Mouse (Mus musculus): ENCODE results near the gene Otoa. TPM values are rescaled to one million over a fixed set of nuclear protein-coding genes. Genes with fewer than 3 reads are reported as not detected.

Gene Otoa
- polyA plus RNA-seq, 2 experiments, result 0.01 TPM; not detected in 1

GRCm38 (mm10) chr7:121187201-121187786 lies 105.8 kb downstream of the Otoa start:
- Histone ChIP-seq H3K27ac (no peak overlapping the region), H3K27me3 (ENCODE audit: control insufficient read depth, insufficient read depth, low read length) (no peaks in the 10 kb centered on the region), H3K4me1 (replicated peaks; ENCODE audit: control insufficient read depth in 2 of 2, insufficient read depth in 2 of 2, low read length in 1 of 2) (no peaks in the 10 kb centered on the region), H3K9ac (replicated peaks) (no peak overlapping the region), H3K4me2 (ENCODE audit: low read depth) (no peak overlapping the region), H3K4me3 (ENCODE audit: insufficient read depth in 1 of 2, low read depth in 2 of 2, low read length in 2 of 2) (no peak overlapping the region), H3K9me3 (ENCODE audit: control insufficient read depth, low read length) (no peaks in the 10 kb centered on the region), H3K36me3 (replicated peaks; ENCODE audit: control insufficient read depth, insufficient read depth, low read depth) (no peaks in the 10 kb centered on the region)
- TF ChIP-seq EP300 (IDR thresholded peaks at IDR 0.05; ENCODE audit: low read depth), result no peak
- TF ChIP-seq CTCF (IDR thresholded peaks at IDR 0.05; ENCODE audit: low read depth), result no peak
- no peak for DNase-seq (ENCODE audit: low read depth in 3 of 3, low spot score in 3 of 3)
- 55% methylated on average over 9 of the region's 9 CpGs for WGBS (ENCODE audit: insufficient replicate concordance)
- ATAC-seq (ENCODE audit: insufficient read depth), result no peak

- Histone ChIP-seq H3K27ac (no peak overlapping the region), H3K36me3 (replicated peaks; ENCODE audit: control insufficient read depth, insufficient read depth, low read depth) (no peaks in the 10 kb centered on the region), H3K4me2 (ENCODE audit: low read depth) (no peak overlapping the region), H3K9me3 (ENCODE audit: control insufficient read depth, low read length) (no peaks in the 10 kb centered on the region), H3K4me1 (replicated peaks; ENCODE audit: control insufficient read depth in 2 of 2, insufficient read depth in 2 of 2, low read length in 1 of 2) (no peaks in the 10 kb centered on the region), H3K9ac (replicated peaks) (no peak overlapping the region), H3K4me3 (ENCODE audit: insufficient read depth in 1 of 2, low read depth in 2 of 2, low read length in 2 of 2) (no peak overlapping the region), H3K27me3 (ENCODE audit: control insufficient read depth, insufficient read depth, low read length) (no peaks in the 10 kb centered on the region)
- no peak for TF ChIP-seq CTCF (IDR thresholded peaks at IDR 0.05; ENCODE audit: low read depth)
- no peak for TF ChIP-seq EP300 (IDR thresholded peaks at IDR 0.05; ENCODE audit: low read depth)
- no peak for DNase-seq (ENCODE audit: low read depth in 3 of 3, low spot score in 3 of 3)
- ATAC-seq (ENCODE audit: insufficient read depth), result no peak
- WGBS (ENCODE audit: insufficient replicate concordance), result 61% methylated on average over 7 of the region's 7 CpGs
Observed at GRCm38 (mm10) chr7:121188976-121189375, 107.5 kb downstream of the Otoa start.

GRCm38 (mm10) chr7:121198933-121199332 lies 117.5 kb downstream of the Otoa start:
- Histone ChIP-seq H3K27ac (no peak overlapping the region), H3K4me2 (ENCODE audit: low read depth) (no peak overlapping the region), H3K27me3 (ENCODE audit: control insufficient read depth, insufficient read depth, low read length) (no peaks in the 10 kb centered on the region), H3K4me3 (ENCODE audit: insufficient read depth in 1 of 2, low read depth in 2 of 2, low read length in 2 of 2) (no peak overlapping the region), H3K4me1 (replicated peaks; ENCODE audit: control insufficient read depth in 2 of 2, insufficient read depth in 2 of 2, low read length in 1 of 2) (no peaks in the 10 kb centered on the region), H3K9me3 (ENCODE audit: control insufficient read depth, low read length) (no peaks in the 10 kb centered on the region), H3K36me3 (replicated peaks; ENCODE audit: control insufficient read depth, insufficient read depth, low read depth) (no peaks in the 10 kb centered on the region), H3K9ac (replicated peaks) (no peak overlapping the region)
- DNase-seq (ENCODE audit: low read depth in 3 of 3, low spot score in 3 of 3) (no peak), ATAC-seq (ENCODE audit: insufficient read depth) (no peak)
- TF ChIP-seq CTCF (IDR thresholded peaks at IDR 0.05; ENCODE audit: low read depth), result no peak
- TF ChIP-seq EP300 (IDR thresholded peaks at IDR 0.05; ENCODE audit: low read depth), result no peak
- 67% methylated on average over 8 of the region's 8 CpGs for WGBS (ENCODE audit: insufficient replicate concordance)

- Histone ChIP-seq H3K27ac (no peak overlapping the region), H3K4me3 (ENCODE audit: insufficient read depth in 1 of 2, low read depth in 2 of 2, low read length in 2 of 2) (no peak overlapping the region), H3K9me3 (ENCODE audit: control insufficient read depth, low read length) (no peaks in the 10 kb centered on the region), H3K27me3 (ENCODE audit: control insufficient read depth, insufficient read depth, low read length) (no peaks in the 10 kb centered on the region), H3K4me1 (replicated peaks; ENCODE audit: control insufficient read depth in 2 of 2, insufficient read depth in 2 of 2, low read length in 1 of 2) (no peaks in the 10 kb centered on the region), H3K4me2 (ENCODE audit: low read depth) (no peak overlapping the region), H3K36me3 (replicated peaks; ENCODE audit: control insufficient read depth, insufficient read depth, low read depth) (no peaks in the 10 kb centered on the region), H3K9ac (replicated peaks) (no peak overlapping the region)
- TF ChIP-seq EP300 (IDR thresholded peaks at IDR 0.05; ENCODE audit: low read depth), result no peak
- ATAC-seq (ENCODE audit: insufficient read depth), result no peak
- 67% methylated on average over 4 of the region's 4 CpGs for WGBS (ENCODE audit: insufficient replicate concordance)
- DNase-seq (ENCODE audit: low read depth in 3 of 3, low spot score in 3 of 3), result no peak
Observed at GRCm38 (mm10) chr7:121211804-121212203, 130.4 kb downstream of the Otoa start.

Other genes starting within 250 kb of the Otoa start
- gene Eef2k, start 238.8 kb upstream of the Otoa start, polyA plus RNA-seq (2012; rRNA removed), result 21.5 and 30.2 TPM in 2 replicates
- 13.4 and 14.5 TPM in 2 replicates for gene Eef2k, start 238.8 kb upstream of the Otoa start, polyA plus RNA-seq (2014; fragmentation: Nextera tagmentation; extraction: Ambion mirVana)
- gene Polr3e, start 163.9 kb upstream of the Otoa start, polyA plus RNA-seq (2012; rRNA removed), result 5.8 and 9.2 TPM in 2 replicates
- gene Polr3e, start 163.9 kb upstream of the Otoa start, polyA plus RNA-seq (2014; fragmentation: Nextera tagmentation; extraction: Ambion mirVana), result 6.6 and 7.1 TPM in 2 replicates
- 67.9 and 100 TPM in 2 replicates for gene Cdr2, start 99.3 kb upstream of the Otoa start, polyA plus RNA-seq (2012; rRNA removed)
- gene Cdr2, start 99.3 kb upstream of the Otoa start, polyA plus RNA-seq (2014; fragmentation: Nextera tagmentation; extraction: Ambion mirVana), result 56.3 and 59.8 TPM in 2 replicates
- 0.04 and 0.06 TPM in 2 replicates for gene Mfsd13b, start 99.1 kb upstream of the Otoa start, polyA plus RNA-seq (2012; rRNA removed)
- gene Mfsd13b, start 99.1 kb upstream of the Otoa start, polyA plus RNA-seq (2014; fragmentation: Nextera tagmentation; extraction: Ambion mirVana), result not detected in 2 replicates
- gene Mettl9, start 47.2 kb upstream of the Otoa start, polyA plus RNA-seq (2012; rRNA removed), result 12.2 and 18.5 TPM in 2 replicates
- 45.3 and 49.1 TPM in 2 replicates for gene Mettl9, start 47.2 kb upstream of the Otoa start, polyA plus RNA-seq (2014; fragmentation: Nextera tagmentation; extraction: Ambion mirVana)
- gene Igsf6, start 7.1 kb upstream of the Otoa start, polyA plus RNA-seq (2012; rRNA removed), result 3.3 and 4.7 TPM in 2 replicates
- 5.8 and 7.2 TPM in 2 replicates for gene Igsf6, start 7.1 kb upstream of the Otoa start, polyA plus RNA-seq (2014; fragmentation: Nextera tagmentation; extraction: Ambion mirVana)

Data from liver, embryonic 14.5 days (tissue).